Mouse (Mus musculus) midbrain, postnatal 0 days (tissue): ENCODE measurements at regions not wholly inside any gene's neighbourhood (a gene's known extent, or its start where the extent isn't known, plus 50 kb on each side); places are given as distances from the start of the nearest gene placed in this dataset.
A peak's percentile ranks its signal among the peaks of the same experiment; 100 is the strongest.
"Not testable (repeated sequence)": the region's sequence is repeated elsewhere in the genome, so short reads cannot be mapped to it uniquely, and the experiment has no call there.

Experiments used
- ATAC-seq: fragments of 200-750 bp; cut with Nextera tagmentation; 2 replicates; pipeline ENCODE4 v1.8.0; 2017; ENCODE audit warnings: moderate number of reproducible peaks, mild to moderate bottlenecking, moderate TSS enrichment, moderate library complexity; ENCODE audit not compliant: low FRiP score
- DNase-seq: peaks from one replicate; pipeline ENCODE4 v3.0.0-alpha.2; 2015; ENCODE audit warnings: low spot score
- H3K27ac ChIP-seq: fragments of 300-500 bp; sonication (generic); 2 replicates; pipeline ENCODE4 v1.5.1; 2014; ENCODE audit warnings: low read depth, mild to moderate bottlenecking, low read length, mixed read lengths
- H3K27me3 ChIP-seq: fragments of 300-500 bp; sonication (generic); 2 replicates; pipeline ENCODE4 v1.6.1; 2014; ENCODE audit warnings: low read length, control low read depth, mixed read lengths; ENCODE audit not compliant: insufficient read depth
- H3K36me3 ChIP-seq: fragments of 300-500 bp; sonication (generic); 2 replicates; pipeline ENCODE4 v1.6.1; 2014; ENCODE audit warnings: low read length, control low read depth, mixed read lengths; ENCODE audit not compliant: insufficient read depth
- H3K4me1 ChIP-seq: fragments of 300-500 bp; sonication (generic); 2 replicates; pipeline ENCODE4 v1.6.1; 2014; ENCODE audit warnings: mild to moderate bottlenecking, control low read depth, antibody characterized with exemption, low read length, mixed read lengths; ENCODE audit not compliant: insufficient read depth
- H3K4me2 ChIP-seq: fragments of 300-500 bp; sonication (generic); 2 replicates; pipeline ENCODE4 v1.6.1; 2014; ENCODE audit warnings: low read depth, mild to moderate bottlenecking, low read length, mixed read lengths; ENCODE audit not compliant: poor library complexity, severe bottlenecking
- H3K4me3 ChIP-seq: fragments of 300-500 bp; sonication (generic); 2 replicates; pipeline ENCODE4 v1.5.1; 2014; ENCODE audit warnings: low read depth, mild to moderate bottlenecking, low read length, moderate library complexity
- H3K9ac ChIP-seq: fragments of 300-500 bp; sonication (generic); replicated peaks from 2 replicates; pipeline ENCODE4 v1.6.1; 2014; ENCODE audit warnings: mild to moderate bottlenecking, low read length, moderate library complexity, mixed read lengths; ENCODE audit not compliant: poor library complexity, severe bottlenecking
- H3K9me3 ChIP-seq: fragments of 300-500 bp; sonication (generic); 2 replicates; pipeline ENCODE4 v1.6.1; 2016; ENCODE audit warnings: low read length, control low read depth
- CTCF ChIP-seq: IDR thresholded peaks from 2 replicates; pipeline ENCODE4 v1.5.1; 2016; ENCODE audit warnings: antibody characterized with exemption, mild to moderate bottlenecking
- WGBS: fragments of 180-500 bp; shearing (Covaris S2); extraction: QIAGEN DNeasy Blood & Tissue Kit; methylation state at CpG from one replicate; pipeline ENCODE4 v1.1.7; 2014; 5-methylcytosine and 5-hydroxymethylcytosine counted together

DNA sequence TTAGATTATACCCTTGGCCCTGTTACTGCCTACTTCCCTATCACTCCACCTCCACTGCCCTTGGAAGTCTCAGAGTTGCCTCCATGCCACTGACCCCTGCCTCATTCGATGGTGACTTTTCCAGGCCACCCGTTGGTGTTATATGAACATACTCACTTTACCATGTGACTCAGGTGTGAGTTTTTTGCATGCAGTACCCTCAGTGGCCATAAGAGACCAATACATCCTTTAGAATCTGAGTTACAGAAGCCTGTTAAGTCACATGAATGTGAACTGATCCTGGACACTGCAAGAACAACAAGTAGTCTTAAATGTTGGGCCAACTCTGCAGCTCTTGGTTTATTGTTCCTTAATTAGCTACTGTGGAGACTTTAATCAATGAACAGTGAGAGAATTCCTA lies 167.6 kb downstream of the Crisp4 start:
- no peak for TF ChIP-seq CTCF
- 81% methylated on average over 2 of the region's 2 CpGs for WGBS
- ATAC-seq (0 out of 2 replicates have a peak, but pooled peaks have one; percentile 20), DNase-seq (no peak)
- Histone ChIP-seq H3K36me3 (no peaks in the 10 kb centered on the region), H3K4me2 (no peak overlapping the region), H3K4me1 (no peaks in the 10 kb centered on the region), H3K27me3 (no peaks in the 10 kb centered on the region), H3K9ac (no peak overlapping the region), H3K4me3 (no peak overlapping the region), H3K27ac (no peak overlapping the region), H3K9me3 (no peaks in the 10 kb centered on the region)

DNA sequence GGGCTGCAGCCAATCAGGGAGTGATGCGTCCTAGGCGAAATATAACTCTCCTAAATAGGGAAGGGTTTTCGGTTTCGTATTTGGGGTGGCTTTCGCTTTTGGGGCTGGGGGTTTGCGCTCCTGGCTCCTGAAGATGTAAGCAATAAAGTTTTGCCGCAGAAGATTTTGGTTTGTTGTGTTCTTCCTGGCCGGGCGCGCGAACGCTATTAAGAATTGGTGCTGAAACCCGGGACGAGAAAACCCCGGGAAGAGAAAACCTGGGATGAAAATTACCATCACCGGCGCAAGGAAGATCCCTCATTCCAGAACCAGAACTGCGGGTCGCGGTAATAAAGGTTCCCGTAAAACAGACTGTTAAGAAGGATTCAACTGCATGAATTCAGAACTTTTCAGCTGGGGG lies 188.8 kb downstream of the Crisp4 start:
- not testable (repeated sequence) for H3K4me2 ChIP-seq, H3K27me3 ChIP-seq, H3K36me3 ChIP-seq, H3K4me3 ChIP-seq, H3K9ac ChIP-seq, ATAC-seq, H3K9me3 ChIP-seq, H3K27ac ChIP-seq, H3K4me1 ChIP-seq, DNase-seq
- 97% methylated on average over 14 of the region's 21 CpGs for WGBS

DNA sequence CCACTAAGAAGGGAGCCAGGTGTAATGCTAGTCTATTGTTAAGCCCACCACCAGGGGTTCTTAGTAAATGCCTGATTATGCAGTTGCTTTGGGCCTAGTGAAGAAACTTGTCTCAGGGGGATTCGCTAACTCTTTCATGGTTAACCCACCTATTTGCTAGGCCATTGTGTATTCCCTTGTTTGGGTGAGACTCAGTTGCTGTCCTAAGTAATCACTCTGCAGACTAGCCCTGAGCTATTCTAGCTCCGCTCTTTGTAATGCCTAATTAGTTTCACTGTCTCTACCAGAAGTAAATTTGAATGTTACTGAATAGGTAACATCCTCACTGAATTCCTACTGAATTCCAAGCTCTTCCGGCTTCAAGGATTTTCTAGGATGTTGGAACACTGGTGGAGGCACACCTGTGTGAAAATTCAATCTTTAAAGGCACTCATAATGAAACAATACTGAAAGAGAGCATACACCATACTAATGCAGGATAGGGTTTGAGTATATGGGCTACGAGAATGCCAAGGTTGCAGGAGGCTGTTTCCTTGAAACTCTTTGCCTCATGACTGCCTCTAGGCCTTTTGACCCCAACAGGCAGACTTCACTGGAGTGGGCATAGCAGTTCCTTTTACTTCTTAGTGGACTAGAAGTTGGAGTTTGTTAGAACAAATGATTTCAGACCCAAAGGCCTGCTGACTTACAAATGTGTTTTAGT lies 213.4 kb downstream of the Crisp4 start:
- H3K36me3 ChIP-seq, H3K4me3 ChIP-seq, ATAC-seq, H3K9ac ChIP-seq, H3K27ac ChIP-seq, H3K9me3 ChIP-seq, DNase-seq, H3K4me1 ChIP-seq, H3K27me3 ChIP-seq, H3K4me2 ChIP-seq: not testable (repeated sequence)
- 72% methylated on average over 4 of the region's 4 CpGs for WGBS
